Mouse (Mus musculus) macrophage (primary cell): ENCODE results near the gene Pdzd2. TPM values are rescaled to one million over a fixed set of nuclear protein-coding genes. Genes with fewer than 3 reads are reported as not detected.

Source experiments
- H3K27ac ChIP-seq: fragments of 350-480 bp; formaldehyde crosslinking; 2 replicates; pipeline ENCODE4 v1.9.0; 2021
- H3K36me3 ChIP-seq: fragments of 350-480 bp; formaldehyde crosslinking; 2 replicates; pipeline ENCODE4 v1.9.0; 2021; ENCODE audit errors: inconsistent target
- H3K4me3 ChIP-seq: fragments of 350-480 bp; formaldehyde crosslinking; 2 replicates; pipeline ENCODE4 v1.9.0; 2021; ENCODE audit errors: inconsistent target
- H3K79me2 ChIP-seq: fragments of 350-480 bp; formaldehyde crosslinking; 2 replicates; pipeline ENCODE4 v1.9.0; 2021; ENCODE audit errors: inconsistent target
- WGBS: methylation state at CpG from one replicate; pipeline ENCODE4 v1.1.7; 2026; ENCODE audit warnings: inconsistent platforms; ENCODE audit not compliant: missing documents; 5-methylcytosine and 5-hydroxymethylcytosine counted together
- polyA plus RNA-seq: library from polyadenylated mRNA; stranded (reverse); fragments of 250-400 nt; gene quantifications from 3 replicates; pipeline ENCODE4 v1.2.4, GENCODE M21; 2018; ENCODE audit warnings: inconsistent platforms

Pdzd2 gene
- polyA plus RNA-seq, 1 experiment from 2014 or later, result not detected

GRCm38 (mm10) chr15:12315996-12316395, 423.7 kb downstream of the Pdzd2 start:
- Histone ChIP-seq H3K4me3 (no peak overlapping the region), H3K36me3 (no peaks in the 10 kb centered on the region), H3K27ac (no peak overlapping the region), H3K79me2 (no peaks in the 10 kb centered on the region)
- 75% methylated on average over 2 of the region's 2 CpGs for WGBS

DNA sequence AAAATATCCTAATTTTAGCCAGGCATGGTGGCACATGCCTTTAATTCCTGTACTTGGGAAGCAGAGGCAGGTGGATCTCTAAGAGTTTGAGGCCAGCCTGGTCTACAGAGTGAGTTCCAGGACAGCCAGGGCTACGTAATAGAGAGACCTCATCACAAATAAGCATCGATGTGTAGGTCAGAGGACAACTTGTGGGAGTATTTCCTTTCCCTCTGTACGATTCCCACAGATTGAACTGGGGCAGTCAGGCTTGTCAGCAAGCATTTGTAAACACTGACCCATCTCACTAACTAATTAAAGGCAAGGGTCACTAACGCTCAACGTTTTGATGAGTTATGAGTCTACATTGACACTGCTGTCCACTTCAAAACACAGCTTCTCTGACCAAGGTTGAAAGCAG, 425.1 kb downstream of the Pdzd2 start:
- no peak overlapping the region for H3K4me3 ChIP-seq
- H3K27ac ChIP-seq, result no peak overlapping the region
- H3K36me3 ChIP-seq, result no peaks in the 10 kb centered on the region
- 96% methylated on average over 5 of the region's 5 CpGs for WGBS
- no peaks in the 10 kb centered on the region for H3K79me2 ChIP-seq

DNA sequence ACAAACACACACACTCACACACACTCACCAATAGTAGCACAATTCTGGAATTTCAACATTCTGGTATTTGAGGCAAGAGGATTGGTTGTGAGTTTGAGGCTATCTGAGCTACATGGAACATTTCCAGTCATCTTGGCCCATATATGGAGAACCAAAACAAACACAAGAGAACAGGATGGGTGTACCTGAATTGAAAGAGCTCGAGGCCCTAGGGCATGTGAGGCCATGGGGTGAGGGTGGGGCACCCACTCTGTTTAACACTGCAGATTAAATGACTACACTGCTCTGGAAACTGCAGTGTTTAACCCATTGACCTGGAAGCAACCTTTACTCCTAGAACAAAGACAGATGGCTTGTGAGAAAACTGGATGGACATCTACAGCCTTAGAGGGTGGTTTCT, 426.5 kb downstream of the Pdzd2 start:
- 60% methylated on average over 1 of the region's 1 CpGs for WGBS
- no peaks in the 10 kb centered on the region for H3K79me2 ChIP-seq
- no peak overlapping the region for H3K4me3 ChIP-seq
- no peaks in the 10 kb centered on the region for H3K36me3 ChIP-seq
- no peak overlapping the region for H3K27ac ChIP-seq

GRCm38 (mm10) chr15:12311465-12311864, 428.3 kb downstream of the Pdzd2 start:
- Histone ChIP-seq H3K79me2 (no peaks in the 10 kb centered on the region), H3K4me3 (no peak overlapping the region), H3K36me3 (no peaks in the 10 kb centered on the region), H3K27ac (no peak overlapping the region)
- 77% methylated on average over 7 of the region's 7 CpGs for WGBS

GRCm38 (mm10) chr15:12310676-12311075, 429.0 kb downstream of the Pdzd2 start:
- H3K27ac ChIP-seq, result no peak overlapping the region
- no peaks in the 10 kb centered on the region for H3K36me3 ChIP-seq
- no peak overlapping the region for H3K4me3 ChIP-seq
- WGBS, result 84% methylated on average over 4 of the region's 4 CpGs
- H3K79me2 ChIP-seq, result no peaks in the 10 kb centered on the region

Other genes starting within 250 kb of the Pdzd2 start
- gene 6030458C11Rik, start 84.7 kb upstream of the Pdzd2 start, polyA plus RNA-seq, result 13.7 to 22.0 TPM (median 14.7 TPM) in 3 replicates
- gene Drosha, start 84.9 kb upstream of the Pdzd2 start, polyA plus RNA-seq, result 14.9 to 25.8 TPM (median 21.2 TPM) in 3 replicates